In genomic region chr7:138396109-138396862, GRCm38 (mm10) we compare ENCODE assay signal across 9 mouse cellular contexts. TPM values are rescaled to one million over a fixed set of nuclear protein-coding genes. Genes with fewer than 3 reads are reported as not detected.
A peak's percentile ranks its signal among the peaks of the same experiment; 100 is the strongest.
DNase-seq lines count a peak whose midpoint lies in the region; ATAC-seq and TF ChIP-seq lines count a peak whose summit lies in the region.
"Had no signal": no experiment of that assay in that cellular context is flagged by ENCODE, and none has a peak within 500 bp of the region (broad histone marks: within the 10 kb centered on the region; RNA-seq: fewer than 3 reads in every experiment).

No protein-coding gene starts in this region.

- H3K4me2 ChIP-seq in neural tube, embryonic 11.5 days (ENCODE audit: low read depth), result peak overlapping the region; percentile 100
- peak overlapping the region; percentile 97 for H3K4me2 ChIP-seq in hindbrain, embryonic 16.5 days (ENCODE audit: low read length)

- no peak for TF ChIP-seq POLR2A in cerebellum, adult 2 months (IDR thresholded peaks at IDR 0.05; ENCODE audit: borderline replicate concordance, insufficient read depth, low read length)
- TF ChIP-seq POLR2A in olfactory bulb, adult 2 months (IDR thresholded peaks at IDR 0.05; ENCODE audit: insufficient read depth, low read depth, low read length), result no peak

- DNase-seq in cerebellum, adult 2 months, result peak in 1 of 2 experiments; percentile 22
- DNase-seq in cerebellum, postnatal 25 days, result no peak
- no peak for DNase-seq in neural tube, embryonic 11.5 days (ENCODE audit: low spot score)
- DNase-seq in neural tube, embryonic 10.5 days (ENCODE audit: extremely low spot score, low spot score), result no peak
- no peak for DNase-seq in ovary, postnatal 36 days (ENCODE audit: low spot score)
- DNase-seq in adrenal gland, postnatal 36 days, result no peak

- 38% methylated on average over 13 of the region's 13 CpGs for WGBS in cerebellum, adult 2 months
- WGBS in neural tube, embryonic 11.5 days, result 37% methylated on average over 13 of the region's 13 CpGs
- WGBS in hindbrain, embryonic 16.5 days, result 20% methylated on average over 13 of the region's 13 CpGs
- 16% methylated on average over 13 of the region's 13 CpGs for WGBS in olfactory bulb, adult 2 months

- no peak for TF ChIP-seq CTCF in cerebellum, adult 2 months (IDR thresholded peaks at IDR 0.05; ENCODE audit: borderline replicate concordance, insufficient read depth, low read depth, low read length)
- TF ChIP-seq CTCF in olfactory bulb, adult 2 months (IDR thresholded peaks at IDR 0.05; ENCODE audit: insufficient read depth, low read depth, low read length), result no peak

- no peak overlapping the region; the same call in 1 of the 2 replicates for H3K9ac ChIP-seq in neural tube, embryonic 11.5 days (ENCODE audit: low read length)
- H3K9ac ChIP-seq in hindbrain, embryonic 16.5 days (ENCODE audit: low read depth, low read length), result peak overlapping the region; percentile 85

- peaks cover 2% of the 10 kb centered on the region; the same call in 1 of the 2 replicates for H3K27me3 ChIP-seq in cerebellum, adult 2 months (ENCODE audit: control insufficient read depth, insufficient read depth, low read length)
- H3K27me3 ChIP-seq in neural tube, embryonic 11.5 days (ENCODE audit: control insufficient read depth, insufficient read depth, low read length), result 0 out of 2 replicates have a peak, but pooled peaks cover 5% of the 10 kb centered on the region
- no peaks in the 10 kb centered on the region for H3K27me3 ChIP-seq in hindbrain, embryonic 16.5 days (replicated peaks; ENCODE audit: control insufficient read depth, insufficient read depth, low read length)

- H3K4me3 ChIP-seq in cerebellum, adult 2 months (replicated peaks; ENCODE audit: insufficient read depth, low read depth, low read length), result peak overlapping the region; percentile 61
- H3K4me3 ChIP-seq in neural tube, embryonic 11.5 days (ENCODE audit: low read depth, low read length), result peak overlapping the region; percentile 65
- peak overlapping the region; percentile 72 for H3K4me3 ChIP-seq in hindbrain, embryonic 16.5 days (ENCODE audit: low read length)
- peak overlapping the region; percentile 68 for H3K4me3 ChIP-seq in olfactory bulb, adult 2 months (ENCODE audit: insufficient read depth, low read depth, low read length)

- no peak for ATAC-seq in neural tube, embryonic 11.5 days (ENCODE audit: insufficient read depth, low FRiP score, low TSS enrichment)
- no peak for ATAC-seq in hindbrain, embryonic 16.5 days

- H3K27ac ChIP-seq in cerebellum, adult 2 months (ENCODE audit: insufficient read depth, low read length), result no peak overlapping the region
- H3K27ac ChIP-seq in neural tube, embryonic 11.5 days (ENCODE audit: low read depth, low read length), result no peak overlapping the region
- H3K27ac ChIP-seq in hindbrain, embryonic 16.5 days (ENCODE audit: low read depth, low read length), result peak overlapping the region; percentile 83; the same call in 1 of the 2 replicates
- H3K27ac ChIP-seq in olfactory bulb, adult 2 months (ENCODE audit: insufficient read depth, low read depth, low read length), result no peak overlapping the region

- no peaks in the 10 kb centered on the region for H3K9me3 ChIP-seq in neural tube, embryonic 11.5 days (ENCODE audit: control insufficient read depth, low read length)
- H3K9me3 ChIP-seq in hindbrain, embryonic 16.5 days (ENCODE audit: control insufficient read depth, low read length), result no peaks in the 10 kb centered on the region

- no peaks in the 10 kb centered on the region for H3K4me1 ChIP-seq in cerebellum, adult 2 months (ENCODE audit: control insufficient read depth, insufficient read depth, low read length)
- H3K4me1 ChIP-seq in neural tube, embryonic 11.5 days (ENCODE audit: control insufficient read depth, insufficient read depth, low read length), result 0 out of 2 replicates have a peak, but pooled peaks cover 4% of the 10 kb centered on the region
- peaks cover 5% of the 10 kb centered on the region for H3K4me1 ChIP-seq in hindbrain, embryonic 16.5 days (ENCODE audit: control insufficient read depth, insufficient read depth, low read depth, low read length)
- peaks cover 12% of the 10 kb centered on the region for H3K4me1 ChIP-seq in olfactory bulb, adult 2 months (ENCODE audit: control insufficient read depth, insufficient read depth, low read length)

- no peaks in the 10 kb centered on the region for H3K36me3 ChIP-seq in neural tube, embryonic 11.5 days (ENCODE audit: control insufficient read depth, insufficient read depth, low read length)
- H3K36me3 ChIP-seq in hindbrain, embryonic 16.5 days (ENCODE audit: control insufficient read depth, insufficient read depth, low read length), result no peaks in the 10 kb centered on the region

RNA-seq across cellular contexts. Expression of gene Tcerg1l, which starts 1.2 kb away (rescaled TPM):
- 5.3 TPM in 2 replicates for polyA plus RNA-seq in cerebellum, adult 2 months (2012; rRNA removed)
- polyA plus RNA-seq in neural tube, embryonic 11.5 days (2014; fragmentation: Nextera tagmentation; extraction: Ambion mirVana), result 5.9 and 6.5 TPM in 2 replicates
- 20.3 and 32.3 TPM in 2 replicates for polyA plus RNA-seq in hindbrain, embryonic 16.5 days (2015; fragmentation: Nextera tagmentation; extraction: Ambion mirVana)
- not detected in 2 replicates for polyA plus RNA-seq in olfactory bulb, adult 2 months (2012; ENCODE audit: insufficient read depth, insufficient read length, low replicate concordance, missing spikeins)
- total RNA-seq in adrenal gland, postnatal 36 days (2021), result under 1 TPM in 1 of 2 experiments, not detected in 1; 0.16 TPM
- total RNA-seq: common myeloid progenitor, adult 5-6 weeks had no signal
